Mouse (Mus musculus) heart, adult 8-10 months (tissue): ENCODE results near the gene Tmem91. TPM values are rescaled to one million over a fixed set of nuclear protein-coding genes. Genes with fewer than 3 reads are reported as not detected.

ENCODE experiments used
- DNase-seq: peaks from one replicate; pipeline ENCODE4 v3.0.0; 2022; ENCODE audit warnings: low spot score
- total RNA-seq, 4 experiments: library from RNA; stranded (reverse); gene quantifications; 2 replicates each; pipeline ENCODE4 v1.2.4; 2022

Tmem91 gene
- total RNA-seq, 4 experiments from 2014 or later: not detected

DNA sequence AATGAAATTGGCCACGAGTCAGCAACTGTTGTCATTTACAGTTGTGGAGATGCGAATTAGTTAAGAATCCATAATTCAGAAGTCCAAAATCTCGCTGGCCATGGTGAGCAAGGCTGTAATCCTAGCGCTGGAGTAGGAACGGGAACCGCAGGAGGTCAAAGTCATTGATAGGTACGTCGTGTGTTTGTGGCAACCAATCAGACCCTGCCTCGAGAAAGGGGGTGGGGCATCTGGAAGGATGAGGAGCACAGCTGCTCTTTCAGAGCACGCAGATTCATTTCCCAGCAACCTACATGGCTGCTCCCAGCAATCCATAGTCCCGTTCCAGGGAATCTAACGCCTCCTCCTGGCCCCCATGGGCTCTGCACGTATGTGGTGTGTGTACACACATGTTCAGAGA, 24.9 kb upstream of the Tmem91 start:
- no peak for DNase-seq

DNA sequence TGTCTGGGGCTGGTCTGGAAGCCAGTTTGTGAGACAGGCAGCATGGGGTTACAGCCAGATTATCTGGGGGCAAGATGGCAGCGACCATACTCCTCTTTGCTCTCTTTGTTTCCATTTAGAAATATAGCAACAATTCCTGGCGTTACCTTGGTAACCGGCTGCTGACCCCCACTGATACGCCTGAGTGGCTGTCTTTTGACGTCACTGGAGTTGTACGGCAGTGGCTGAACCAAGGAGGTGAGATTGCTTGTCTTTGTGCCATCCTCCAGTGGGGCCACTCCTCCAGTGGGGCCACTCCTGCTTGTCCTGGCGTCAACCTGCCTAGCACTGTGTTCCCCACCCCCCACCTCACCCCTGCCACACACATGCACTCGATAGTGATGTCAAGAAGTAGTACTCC, 19.1 kb upstream of the Tmem91 start:
- no peak for DNase-seq

DNA sequence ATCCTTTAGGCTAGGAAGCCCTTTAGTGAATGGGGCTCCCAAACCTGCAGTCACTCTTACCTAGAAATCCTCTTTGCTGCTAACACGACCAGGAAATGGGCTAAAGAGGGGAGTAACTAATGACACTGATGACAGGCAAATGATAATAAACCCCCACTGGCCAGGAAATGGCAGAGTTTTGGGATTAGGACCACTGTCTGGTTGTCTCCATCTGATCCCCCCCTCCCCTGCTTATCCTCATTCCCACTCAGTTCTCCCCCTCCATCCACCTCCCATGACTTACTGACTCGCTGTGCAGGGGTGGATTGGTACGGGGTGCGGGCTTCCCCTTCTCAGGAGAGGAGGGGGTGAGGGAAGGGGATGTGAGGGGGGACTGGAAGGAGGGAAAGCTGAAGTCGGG, 15.1 kb upstream of the Tmem91 start:
- DNase-seq: no peak

GRCm38 (mm10) chr7:25689603-25690021, 14.6 kb upstream of the Tmem91 start:
- no peak for DNase-seq

- peak; percentile 85 for DNase-seq
Measured at GRCm38 (mm10) chr7:25688810-25689586, 14.0 kb upstream of the Tmem91 start.

GRCm38 (mm10) chr7:25687811-25688401, 12.9 kb upstream of the Tmem91 start:
- peak; percentile 50 for DNase-seq

- peak; percentile 69 for DNase-seq
Measured at GRCm38 (mm10) chr7:25686680-25687531, 11.9 kb upstream of the Tmem91 start, which contains the start of gene Tgfb1. TSS of gene Tgfb1 (plus strand) at chr7:25687002.

DNA sequence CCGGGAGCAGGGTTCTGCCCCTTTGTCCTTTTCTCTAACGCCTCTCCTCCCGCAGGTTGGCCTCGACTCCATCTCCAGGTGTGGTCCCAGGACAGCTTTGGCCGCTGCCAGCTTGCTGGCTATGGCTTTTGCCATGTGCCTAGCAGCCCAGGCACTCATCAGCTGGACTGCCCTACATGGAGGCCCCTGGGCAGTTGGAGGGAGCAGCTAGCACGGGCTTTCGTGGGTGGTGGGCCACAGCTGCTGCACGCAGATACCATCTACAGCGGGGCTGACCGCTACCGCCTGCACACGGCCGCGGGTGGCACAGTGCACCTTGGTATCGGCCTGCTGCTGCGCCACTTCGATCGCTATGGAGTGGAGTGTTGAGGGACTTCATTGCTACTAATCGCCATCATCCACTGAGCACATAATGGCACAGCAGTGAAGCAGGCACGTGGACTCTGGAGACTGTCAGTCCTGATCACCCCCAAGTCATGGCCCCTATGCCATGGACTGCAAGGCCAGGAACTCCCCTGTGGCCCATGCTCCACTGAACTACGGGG, 11.0 kb upstream of the Tmem91 start:
- DNase-seq: no peak

DNA sequence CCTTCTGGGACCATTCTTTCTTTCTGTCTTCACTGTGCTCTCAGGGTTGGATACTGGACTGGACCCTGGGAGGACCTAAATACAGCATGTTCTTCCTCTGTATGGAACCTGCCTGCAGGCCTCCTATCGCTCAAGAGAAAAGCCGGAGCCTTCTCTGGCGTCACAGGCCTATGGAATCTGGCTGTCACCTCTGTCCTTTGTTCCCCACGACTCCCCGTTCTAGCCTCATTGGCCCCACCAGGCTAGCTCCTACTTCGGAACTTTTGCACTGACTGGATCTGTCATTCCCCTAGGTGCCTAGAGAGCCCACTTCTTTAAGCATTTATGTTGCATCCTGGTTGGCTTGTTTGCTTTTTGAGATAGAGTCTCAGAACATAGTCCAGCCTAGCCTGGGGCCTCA, 9.7 kb upstream of the Tmem91 start:
- DNase-seq: no peak

- DNase-seq: no peak
Measured at GRCm38 (mm10) chr7:25683474-25684180, 8.7 kb upstream of the Tmem91 start.

DNA sequence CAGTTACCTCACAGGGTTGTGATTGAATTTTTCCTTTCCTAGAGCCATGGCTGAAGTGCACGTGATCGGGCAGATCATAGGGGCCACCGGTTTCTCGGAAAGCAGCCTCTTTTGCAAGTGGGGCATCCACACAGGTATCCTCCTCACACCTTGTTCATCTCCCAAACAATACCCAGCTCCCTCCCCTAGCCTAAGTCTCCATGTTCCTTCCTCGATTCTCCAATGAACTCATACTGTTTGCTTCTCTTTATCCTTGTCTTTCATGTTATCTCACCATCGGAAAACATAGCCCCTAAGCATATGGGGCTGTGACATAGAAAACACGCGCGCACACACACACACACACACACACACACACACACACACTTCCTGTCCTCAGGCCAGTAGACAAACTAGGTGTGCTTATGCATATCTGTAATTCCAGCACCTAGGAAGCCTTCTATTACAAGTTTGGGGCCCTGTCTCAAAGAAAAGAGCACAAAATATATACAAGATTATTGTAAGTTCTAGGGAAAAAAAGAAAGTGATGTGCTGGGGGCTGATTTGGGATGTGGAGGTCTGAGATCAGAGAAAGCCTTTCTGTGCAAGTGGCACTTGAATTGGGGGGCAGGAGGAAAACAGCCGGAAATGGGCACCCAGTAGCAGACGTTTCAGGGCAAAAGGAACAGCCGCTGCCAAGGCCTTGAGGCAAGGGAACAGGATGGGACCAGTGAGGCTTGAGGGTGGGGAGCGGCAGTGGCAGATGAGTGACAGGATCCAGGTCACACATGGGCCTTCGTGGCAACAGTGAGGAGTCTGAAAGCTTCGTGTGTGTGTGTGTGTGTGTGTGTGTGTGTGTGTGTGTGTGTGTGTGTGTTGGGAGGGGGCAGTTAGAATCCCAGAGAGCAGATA, 6.6 kb upstream of the Tmem91 start:
- DNase-seq: no peak

GRCm38 (mm10) chr7:25680514-25681258, 5.7 kb upstream of the Tmem91 start, which contains the start of gene B9d2:
TSS of gene B9d2 (plus strand) at chr7:25680780.
- peak; percentile 96 for DNase-seq

GRCm38 (mm10) chr7:25679971-25680370, 5.0 kb upstream of the Tmem91 start:
- no peak for DNase-seq

- DNase-seq: no peak
Measured at GRCm38 (mm10) chr7:25677013-25677412, 2.0 kb upstream of the Tmem91 start.

GRCm38 (mm10) chr7:25676085-25676781, 1.3 kb upstream of the Tmem91 start:
- peak; percentile 80 for DNase-seq

GRCm38 (mm10) chr7:25675405-25675804, 439 bp upstream of the Tmem91 start:
- DNase-seq: no peak

- DNase-seq: no peak
Measured at GRCm38 (mm10) chr7:25674297-25674696, 669 bp downstream of the Tmem91 start.

DNA sequence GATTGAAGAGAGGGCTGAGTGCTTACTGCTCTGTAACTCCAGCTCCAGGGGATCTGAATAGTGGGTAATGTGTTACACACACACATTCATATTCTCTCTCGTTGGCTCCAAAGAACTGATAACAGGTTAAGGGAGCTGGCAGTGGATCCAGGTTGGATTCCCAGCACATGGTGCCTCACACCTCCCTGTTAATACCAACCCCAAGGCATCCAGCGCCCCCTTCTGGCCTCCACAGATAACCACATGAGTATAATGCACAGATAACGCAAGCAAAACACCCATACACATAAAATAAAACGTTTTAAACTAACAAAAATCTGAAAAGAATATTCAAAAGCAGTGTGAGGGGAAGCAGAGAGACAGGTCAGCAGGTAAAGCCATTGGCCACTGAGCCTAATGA, 2.5 kb downstream of the Tmem91 start:
- no peak for DNase-seq

DNA sequence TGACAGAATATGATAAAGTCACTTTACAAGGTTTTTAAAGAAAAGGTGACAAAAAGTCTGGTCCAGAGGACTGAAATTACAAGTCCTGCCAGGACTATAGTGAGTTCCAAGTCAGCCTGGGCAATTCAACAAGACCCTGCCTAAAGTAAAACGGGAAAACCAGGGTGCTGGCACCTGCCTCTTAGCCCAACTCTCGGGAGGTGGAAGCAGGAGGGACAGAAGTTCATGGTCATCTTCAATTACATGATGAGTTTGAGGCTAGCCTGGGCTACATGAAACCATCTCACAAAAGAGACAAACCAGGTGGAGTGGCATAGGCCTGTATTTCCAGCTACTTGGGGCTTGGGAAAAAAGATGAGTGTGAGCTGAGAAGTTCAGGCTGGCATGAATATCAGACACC, 3.3 kb downstream of the Tmem91 start:
- no peak for DNase-seq
